Mouse (Mus musculus) spleen, adult 2 months (tissue): ENCODE data around the gene Prg2. TPM values are rescaled to one million over a fixed set of nuclear protein-coding genes. Genes with fewer than 3 reads are reported as not detected.

Experiments
- DNase-seq, 2 experiments: peaks; one replicate each; pipeline versions ENCODE4 v3.0.0 to v3.0.0-alpha.2; 2012 to 2021; ENCODE audit warnings: low spot score in 2 of 2, low read depth in 1 of 2
- H3K27ac ChIP-seq: fragments of 200-500 bp; 2 replicates; pipeline ENCODE4 v1.5.1; 2012; ENCODE audit warnings: low read length, inconsistent platforms; ENCODE audit not compliant: insufficient read depth
- H3K27me3 ChIP-seq: fragments of 200-500 bp; 2 replicates; pipeline ENCODE4 v1.6.1; 2012; ENCODE audit warnings: mild to moderate bottlenecking, moderate library complexity, low read length, inconsistent platforms; ENCODE audit not compliant: control insufficient read depth, insufficient read depth
- H3K36me3 ChIP-seq: fragments of 200-500 bp; 2 replicates; pipeline ENCODE4 v1.6.1; 2012; ENCODE audit warnings: mild to moderate bottlenecking, low read length, inconsistent platforms; ENCODE audit not compliant: control insufficient read depth, insufficient read depth
- H3K4me1 ChIP-seq: fragments of 200-500 bp; 2 replicates; pipeline ENCODE4 v1.6.1; 2011; ENCODE audit warnings: inconsistent platforms; ENCODE audit not compliant: control insufficient read depth, insufficient read depth, insufficient read length
- H3K4me3 ChIP-seq: fragments of 200-500 bp; 2 replicates; pipeline ENCODE4 v1.5.1; 2011; ENCODE audit warnings: mild to moderate bottlenecking, inconsistent platforms; ENCODE audit not compliant: insufficient read depth, insufficient read length; ENCODE audit errors: extremely low read depth
- CTCF ChIP-seq: fragments of 200-500 bp; IDR thresholded peaks from 2 replicates; pipeline ENCODE4 v1.5.1; 2011; ENCODE audit warnings: mild to moderate bottlenecking, inconsistent platforms; ENCODE audit not compliant: insufficient read depth, insufficient read length, insufficient replicate concordance; ENCODE audit errors: extremely low read depth
- POLR2A ChIP-seq: fragments of 200-500 bp; IDR thresholded peaks from 2 replicates; pipeline ENCODE4 v1.6.1; 2011; ENCODE audit warnings: low read depth, low read length, inconsistent platforms
- WGBS: fragments of 180-500 bp; shearing (Covaris S2); methylation state at CpG from one replicate; pipeline ENCODE4 v1.1.7; 2018; 5-methylcytosine and 5-hydroxymethylcytosine counted together
- polyA plus RNA-seq: library from polyadenylated mRNA; depleted of rRNA; stranded (reverse); fragments of >200 nt; gene quantifications from 2 replicates; pipeline ENCODE4 v1.2.3, GENCODE M21; 2012; rRNA removed

Prg2 gene
- polyA plus RNA-seq, 1 experiment = 14.5 TPM

DNA sequence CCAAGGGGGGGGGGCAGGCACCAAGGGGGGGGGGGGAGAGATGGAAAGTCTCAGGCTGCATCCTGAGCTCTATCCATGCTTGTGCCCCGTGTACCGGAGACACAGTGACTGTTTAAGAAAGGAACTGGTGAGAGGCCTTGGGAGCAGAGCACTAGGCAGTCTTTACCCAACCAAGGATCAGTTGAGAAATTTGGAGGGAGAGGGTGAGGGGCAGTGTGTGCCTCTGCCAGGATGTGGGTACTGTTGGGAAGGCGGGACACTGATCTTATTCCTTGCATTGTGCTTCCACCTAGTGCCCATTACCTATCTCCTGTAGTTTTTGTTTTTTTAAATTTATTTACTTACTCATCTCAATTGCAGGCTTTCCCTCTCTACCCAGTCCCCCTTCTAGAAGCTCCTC, 45.9 kb downstream of the Prg2 start:
- DNase-seq = no peak
- H3K36me3 ChIP-seq = no peaks in the 10 kb centered on the region
- H3K4me3 ChIP-seq = no peak overlapping the region
- no peak for TF ChIP-seq POLR2A
- no peak for TF ChIP-seq CTCF
- H3K27ac ChIP-seq = no peak overlapping the region
- H3K4me1 ChIP-seq = no peaks in the 10 kb centered on the region
- 80% methylated on average over 3 of the region's 3 CpGs for WGBS
- no peaks in the 10 kb centered on the region for H3K27me3 ChIP-seq

DNA sequence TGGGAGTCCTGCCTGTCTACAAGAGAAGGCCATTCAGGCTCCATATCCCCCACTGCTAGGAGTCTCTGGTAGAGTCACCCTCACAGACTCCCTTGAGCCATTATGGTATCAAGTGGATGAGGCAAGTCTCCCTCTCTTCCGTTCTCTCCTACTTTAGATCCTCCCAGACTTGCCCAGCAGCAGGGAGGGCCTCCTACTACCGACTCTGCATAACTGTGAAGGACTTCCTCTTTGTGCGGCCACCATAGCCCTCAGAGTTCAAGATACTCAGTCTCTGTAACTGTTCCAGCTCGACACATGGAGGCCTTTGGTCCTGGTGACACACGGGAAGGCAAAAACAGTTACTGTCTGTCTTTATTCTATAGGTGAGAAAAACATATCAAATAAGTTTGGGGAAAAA, 47.0 kb downstream of the Prg2 start:
- no peaks in the 10 kb centered on the region for H3K4me1 ChIP-seq
- no peaks in the 10 kb centered on the region for H3K36me3 ChIP-seq
- no peaks in the 10 kb centered on the region for H3K27me3 ChIP-seq
- TF ChIP-seq CTCF (no peak), POLR2A (no peak)
- H3K4me3 ChIP-seq = no peak overlapping the region
- DNase-seq = no peak
- 13% methylated on average over 5 of the region's 5 CpGs for WGBS
- H3K27ac ChIP-seq = no peak overlapping the region

GRCm38 (mm10) chr2:85029897-85030296, 49.6 kb downstream of the Prg2 start:
- TF ChIP-seq POLR2A (no peak), CTCF (no peak)
- H3K27me3 ChIP-seq = no peaks in the 10 kb centered on the region
- H3K27ac ChIP-seq = no peak overlapping the region
- WGBS = 77% methylated on average over 6 of the region's 6 CpGs
- no peak overlapping the region for H3K4me3 ChIP-seq
- H3K36me3 ChIP-seq = no peaks in the 10 kb centered on the region
- no peak for DNase-seq
- no peaks in the 10 kb centered on the region; the same call in 1 of the 2 replicates for H3K4me1 ChIP-seq

- WGBS = 32% methylated on average over 6 of the region's 6 CpGs
- DNase-seq = no peak
- Histone ChIP-seq H3K4me3 (no peak overlapping the region), H3K36me3 (no peaks in the 10 kb centered on the region), H3K27ac (no peak overlapping the region), H3K27me3 (no peaks in the 10 kb centered on the region), H3K4me1 (no peaks in the 10 kb centered on the region; the same call in 1 of the 2 replicates)
- TF ChIP-seq POLR2A = no peak
- TF ChIP-seq CTCF = no peak
Measured at GRCm38 (mm10) chr2:85030989-85031388, 50.7 kb downstream of the Prg2 start.

GRCm38 (mm10) chr2:85033121-85033520, 52.9 kb downstream of the Prg2 start:
- TF ChIP-seq POLR2A = no peak
- no peak for TF ChIP-seq CTCF
- Histone ChIP-seq H3K4me3 (no peak overlapping the region), H3K27me3 (no peaks in the 10 kb centered on the region), H3K27ac (no peak overlapping the region), H3K36me3 (no peaks in the 10 kb centered on the region), H3K4me1 (peaks cover 6% of the 10 kb centered on the region; the same call in 1 of the 2 replicates)
- 79% methylated on average over 2 of the region's 2 CpGs for WGBS
- DNase-seq = no peak

Other genes starting within 250 kb of the Prg2 start
- gene Ypel4, start 246.4 kb upstream of the Prg2 start, polyA plus RNA-seq = 28.2 and 42.6 TPM in 2 replicates
- 0.28 and 0.32 TPM in 2 replicates for gene Gm19426, start 236.8 kb upstream of the Prg2 start, polyA plus RNA-seq
- 135 and 186 TPM in 2 replicates for gene Serping1, start 205.0 kb upstream of the Prg2 start, polyA plus RNA-seq
- 125 and 250 TPM in 2 replicates for gene Ube2l6, start 181.6 kb upstream of the Prg2 start, polyA plus RNA-seq
- 0.04 TPM in 1 of 2 replicates, not detected in the other for gene Smtnl1, start 157.8 kb upstream of the Prg2 start, polyA plus RNA-seq
- 19.0 and 24.4 TPM in 2 replicates for gene Timm10, start 153.5 kb upstream of the Prg2 start, polyA plus RNA-seq
- 59.6 and 70.0 TPM in 2 replicates for gene Slc43a1, start 141.6 kb upstream of the Prg2 start, polyA plus RNA-seq
- gene Rtn4rl2, start 93.8 kb upstream of the Prg2 start, polyA plus RNA-seq = 3.0 and 7.3 TPM in 2 replicates
- gene Slc43a3, start 43.9 kb upstream of the Prg2 start, polyA plus RNA-seq = 45.3 and 51.1 TPM in 2 replicates
- gene Prg3, start 7.8 kb downstream of the Prg2 start, polyA plus RNA-seq = 3.7 and 5.0 TPM in 2 replicates
- gene Ssrp1, start 56.8 kb downstream of the Prg2 start, polyA plus RNA-seq = 105 and 129 TPM in 2 replicates
- 0.20 and 0.28 TPM in 2 replicates for gene P2rx3, start 57.0 kb downstream of the Prg2 start, polyA plus RNA-seq
- 20.3 and 25.0 TPM in 2 replicates for gene Tnks1bp1, start 67.6 kb downstream of the Prg2 start, polyA plus RNA-seq
- 2.5 and 2.9 TPM in 2 replicates for gene Aplnr, start 155.8 kb downstream of the Prg2 start, polyA plus RNA-seq
- 0.19 and 0.38 TPM in 2 replicates for gene Lrrc55, start 216.7 kb downstream of the Prg2 start, polyA plus RNA-seq